Mouse (Mus musculus): ENCODE data around the gene Pald1.

Pald1 gene

DNA sequence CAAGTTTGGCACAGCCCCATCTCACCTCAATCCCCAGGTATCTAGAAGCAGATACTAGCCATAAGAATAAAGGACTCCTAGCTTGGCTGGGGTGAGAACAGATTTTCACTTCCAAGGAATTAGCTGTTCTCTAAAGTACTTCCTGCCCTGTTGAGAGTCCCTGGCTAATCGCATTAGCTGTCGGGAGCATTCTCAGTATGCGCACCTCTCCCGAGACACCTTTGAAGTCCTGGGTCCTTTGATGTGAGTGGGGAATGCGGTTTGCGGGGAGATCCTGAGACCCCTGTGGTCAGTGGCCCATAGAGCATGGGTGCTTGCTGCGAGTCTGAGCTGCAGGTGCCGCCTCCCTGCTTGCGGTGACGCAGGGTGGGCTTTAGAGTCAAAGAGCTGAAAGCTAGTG lies 22.6 kb upstream of the Pald1 start:
- DNase-seq (ENCODE audit: inconsistent age in 2 of 2, low spot score in 1 of 2), result no peak

DNA sequence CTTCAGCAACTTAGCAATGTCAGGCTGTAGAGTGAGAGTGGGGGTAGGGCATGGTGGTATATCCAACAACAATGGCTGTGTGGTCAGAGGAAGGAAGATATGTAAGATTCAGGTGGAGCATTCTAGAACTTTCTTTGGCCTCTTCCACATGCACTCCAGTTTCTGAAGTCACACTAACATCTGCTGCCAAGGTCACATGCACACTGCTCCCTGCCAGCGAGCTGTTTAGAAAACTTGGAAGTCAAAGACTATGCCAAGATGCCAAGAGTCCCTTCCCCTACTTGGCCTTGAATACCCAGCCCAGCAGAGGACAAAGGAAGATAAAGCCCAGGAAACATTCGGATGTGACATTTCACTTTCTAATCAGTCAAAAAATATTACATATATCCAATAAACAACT lies 19.6 kb upstream of the Pald1 start:
- DNase-seq (ENCODE audit: inconsistent age in 2 of 2, low spot score in 1 of 2), result peak in 1 of 2 experiments; percentile 56

DNA sequence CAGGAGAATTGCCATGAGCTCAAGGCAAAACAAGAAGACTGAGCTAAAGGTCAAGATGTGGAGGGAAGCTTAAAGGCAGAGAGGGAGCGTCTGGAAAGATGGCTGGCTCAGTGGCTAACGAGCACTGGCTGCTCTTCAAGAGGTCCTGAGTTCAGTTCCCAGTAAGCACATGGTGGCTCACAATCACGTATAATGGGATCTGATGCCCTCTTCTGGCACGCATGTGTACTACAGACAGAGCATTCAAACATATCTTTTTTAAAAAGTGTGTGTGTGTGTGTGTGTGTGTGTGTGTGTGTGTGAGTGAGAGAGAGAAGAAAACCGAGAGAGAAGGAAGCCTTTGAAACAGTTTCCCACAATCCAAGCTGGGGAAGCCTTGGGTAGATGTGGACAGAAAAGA lies 19.1 kb upstream of the Pald1 start:
- no peak for DNase-seq (ENCODE audit: inconsistent age in 2 of 2, low spot score in 1 of 2)

DNA sequence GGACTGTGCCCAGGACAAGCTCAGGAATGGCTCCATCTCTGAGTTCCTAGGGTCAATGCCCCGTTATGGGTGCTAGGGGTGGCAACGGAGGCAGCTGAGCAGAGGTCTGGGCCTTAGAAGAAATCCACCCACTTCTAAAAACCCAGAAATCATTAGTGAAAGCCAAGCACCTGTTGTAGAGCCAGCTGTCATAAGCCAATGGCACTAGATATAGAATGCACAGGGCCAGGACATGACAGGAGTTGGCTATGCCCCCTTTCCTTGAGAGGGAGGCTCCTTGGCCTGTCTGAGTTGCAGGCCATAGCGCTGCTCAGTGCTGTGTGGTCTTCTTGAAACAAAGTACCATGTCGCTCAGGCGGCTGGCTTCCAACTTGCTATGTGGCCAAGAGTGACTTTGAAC lies 17.1 kb upstream of the Pald1 start:
- no peak for DNase-seq (ENCODE audit: inconsistent age in 2 of 2, low spot score in 1 of 2)

DNA sequence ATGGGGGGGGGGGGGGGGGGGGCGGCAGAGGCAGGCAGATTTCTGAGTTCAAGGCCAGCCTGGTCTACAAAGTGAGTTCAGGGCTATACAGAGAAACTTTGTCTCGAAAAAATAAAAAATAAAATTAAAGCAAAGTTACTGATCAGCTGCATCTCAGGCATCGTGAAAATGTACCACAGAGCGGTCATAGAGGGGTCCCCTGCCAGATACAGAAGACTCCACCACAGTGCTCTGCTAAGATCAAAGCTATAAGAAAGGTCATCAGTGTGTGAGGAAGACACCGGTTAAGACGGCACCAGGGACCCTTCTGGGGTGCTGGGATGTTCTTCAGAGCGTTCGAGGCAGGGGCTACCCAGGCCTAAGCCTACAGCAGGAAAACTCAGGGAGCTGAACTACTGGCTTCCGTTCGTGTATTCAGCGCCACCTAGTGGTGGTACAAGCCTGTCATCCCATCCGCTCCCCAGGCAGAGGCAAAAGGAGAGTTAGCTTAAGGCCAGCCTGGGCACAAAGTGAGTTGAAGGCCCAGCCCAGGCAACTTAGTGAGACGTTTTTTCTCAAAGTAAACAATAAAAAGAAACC lies 15.9 kb upstream of the Pald1 start:
- DNase-seq (ENCODE audit: inconsistent age in 2 of 2, low spot score in 1 of 2), result peak; percentile 64 to 86

DNA sequence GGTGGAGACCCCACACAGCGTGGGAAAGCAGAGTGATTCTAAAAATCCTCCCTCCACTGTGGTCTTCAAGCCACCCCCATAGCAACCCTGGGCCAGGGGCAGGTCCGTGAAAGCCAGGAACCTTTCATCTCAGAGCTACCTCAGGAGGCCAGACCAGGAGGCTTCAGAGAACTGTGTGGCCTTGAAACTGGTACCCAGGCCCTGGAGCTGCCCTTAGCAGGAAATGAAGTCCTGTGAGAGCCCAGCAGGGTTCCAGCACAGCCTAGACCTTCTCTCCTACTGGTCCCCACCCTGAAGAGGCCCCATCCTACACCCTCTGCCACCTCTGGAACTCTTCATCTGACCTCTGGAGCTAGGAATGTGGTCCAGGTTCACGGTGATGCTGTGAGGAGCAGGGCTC lies 14.8 kb upstream of the Pald1 start:
- no peak for DNase-seq (ENCODE audit: inconsistent age in 2 of 2, low spot score in 1 of 2)

DNA sequence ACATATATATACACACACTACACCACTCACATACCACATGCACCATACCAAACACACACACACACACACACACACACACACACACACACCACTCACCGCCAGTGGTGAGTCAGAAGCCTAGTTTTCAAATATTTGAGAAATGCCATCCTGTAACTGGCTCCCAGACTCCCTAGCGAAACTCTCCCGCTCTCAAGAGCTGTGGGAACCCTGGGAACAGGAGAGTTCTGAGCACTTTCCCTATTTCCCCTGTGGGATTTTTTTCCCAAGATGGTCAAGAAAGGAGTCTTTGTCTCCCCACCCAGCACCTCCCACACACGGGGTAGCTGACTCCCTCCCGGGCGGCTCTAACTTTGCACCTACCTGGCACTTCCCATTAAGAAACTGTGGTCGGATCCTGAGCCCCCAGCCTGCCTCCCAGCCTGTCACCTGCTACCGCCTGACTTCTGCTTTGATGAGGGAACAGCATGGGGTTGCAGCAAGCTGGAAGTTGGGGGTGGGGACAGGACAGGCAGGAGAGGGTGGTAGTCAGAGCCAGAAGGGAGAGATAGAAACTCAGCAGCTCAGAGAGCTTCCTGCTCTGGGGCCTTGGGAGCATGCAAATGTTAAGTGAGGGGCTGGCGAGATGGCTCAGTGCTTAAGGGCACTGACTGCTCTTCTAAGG lies 11.3 kb upstream of the Pald1 start:
- DNase-seq (ENCODE audit: inconsistent age in 2 of 2, low spot score in 1 of 2), result peak in 1 of 2 experiments; percentile 65

DNA sequence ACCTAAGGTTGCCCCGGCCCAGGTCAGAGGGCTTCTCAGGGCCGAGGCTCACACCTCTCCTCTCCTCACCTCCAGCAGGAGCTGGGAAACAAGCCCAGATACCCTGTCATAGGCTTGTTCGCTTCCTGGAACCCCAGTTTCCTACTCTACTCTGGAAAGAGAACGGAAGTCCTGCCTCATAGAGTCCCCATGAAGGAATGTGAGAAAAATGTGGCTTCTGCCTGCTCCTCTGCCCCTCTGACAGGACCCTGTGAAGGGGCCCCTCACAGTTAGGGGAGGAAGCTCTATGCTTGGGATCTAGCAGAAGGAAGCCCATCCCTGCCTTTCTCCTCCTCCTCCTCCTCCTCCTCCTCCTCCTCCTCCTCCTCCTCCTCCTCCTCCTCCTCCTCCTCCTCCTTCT lies 9.3 kb upstream of the Pald1 start:
- DNase-seq (ENCODE audit: inconsistent age in 2 of 2, low spot score in 1 of 2), result no peak

DNA sequence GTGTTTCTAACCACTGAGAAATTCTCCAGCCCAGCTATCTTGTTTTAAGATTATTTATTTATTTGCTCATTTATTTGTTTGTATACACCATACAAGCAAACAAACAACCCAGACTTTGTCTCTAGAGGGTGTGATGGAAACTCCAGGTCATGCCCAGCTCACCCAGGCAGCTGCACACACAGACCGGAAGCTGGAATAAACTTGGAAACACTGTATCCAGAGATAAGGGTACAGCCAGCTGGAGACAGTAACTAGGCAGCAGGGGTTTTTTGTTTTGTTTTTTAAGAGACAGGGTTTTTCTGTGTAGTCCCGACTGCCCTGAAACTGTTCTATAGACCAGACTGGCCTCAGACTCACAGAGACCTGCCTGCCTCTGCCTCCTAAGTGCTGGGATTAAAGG lies 6.8 kb upstream of the Pald1 start:
- DNase-seq (ENCODE audit: inconsistent age in 2 of 2, low spot score in 1 of 2), result no peak

DNA sequence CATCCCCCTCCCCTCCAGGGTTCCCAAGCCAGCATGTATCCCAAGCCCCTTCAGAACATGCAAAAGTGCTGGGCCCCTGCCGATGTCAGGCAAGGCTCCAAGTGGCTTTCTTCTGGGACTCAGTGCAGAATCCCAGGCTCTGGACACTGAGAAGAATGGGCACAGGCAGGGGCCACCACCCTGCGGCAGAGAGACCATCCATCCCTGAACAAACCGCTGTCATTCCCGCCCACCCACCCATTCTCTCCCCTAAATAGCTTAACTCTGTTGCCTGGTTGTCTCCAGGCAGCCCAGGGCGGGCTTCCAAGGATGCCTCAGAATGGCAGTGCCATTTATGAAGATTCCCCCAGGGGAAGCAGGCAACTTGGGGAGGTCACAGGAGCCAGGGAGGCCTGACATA lies 5.7 kb upstream of the Pald1 start:
- no peak for DNase-seq (ENCODE audit: inconsistent age in 2 of 2, low spot score in 1 of 2)

DNA sequence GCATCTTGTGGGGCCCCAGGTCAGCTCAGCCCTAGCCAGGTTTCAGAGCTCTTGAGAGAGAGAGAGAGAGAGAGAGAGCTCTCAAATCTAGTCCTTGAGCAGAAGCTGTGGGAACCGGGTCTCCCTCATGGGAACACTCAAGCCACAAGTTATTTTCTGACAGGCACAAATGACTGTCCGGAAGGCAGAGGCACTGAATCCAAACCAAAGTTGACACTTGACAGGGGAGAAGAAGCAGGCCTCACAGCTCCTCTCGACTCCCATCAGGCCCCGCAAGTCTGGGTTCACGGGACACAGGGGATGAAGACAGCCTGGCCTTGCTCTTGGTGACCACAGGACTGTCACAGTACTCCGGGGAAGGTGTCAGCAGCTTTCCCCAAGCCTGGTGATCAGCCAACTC lies 3.0 kb upstream of the Pald1 start:
- no peak for DNase-seq (ENCODE audit: inconsistent age in 2 of 2, low spot score in 1 of 2)

DNA sequence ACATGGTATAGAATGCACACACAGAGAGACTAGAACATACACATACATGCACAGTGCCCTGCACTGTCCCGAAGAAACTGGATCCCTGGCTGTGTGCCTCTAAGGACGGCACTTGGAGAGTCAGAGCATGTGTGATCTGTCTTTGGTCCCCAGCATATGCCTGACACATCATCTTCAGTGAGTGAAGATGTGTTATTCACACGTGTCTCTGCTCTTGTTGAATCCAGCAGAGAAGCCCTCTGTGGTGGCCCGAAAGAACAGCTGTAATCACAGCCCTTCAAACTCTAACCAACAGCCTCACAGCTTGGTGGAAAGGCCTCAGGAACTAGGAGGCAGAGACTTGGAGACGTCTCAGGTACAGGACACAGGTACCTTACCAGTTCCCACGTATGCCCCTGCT lies 1.8 kb upstream of the Pald1 start:
- DNase-seq (ENCODE audit: inconsistent age in 2 of 2, low spot score in 1 of 2), result no peak

DNA sequence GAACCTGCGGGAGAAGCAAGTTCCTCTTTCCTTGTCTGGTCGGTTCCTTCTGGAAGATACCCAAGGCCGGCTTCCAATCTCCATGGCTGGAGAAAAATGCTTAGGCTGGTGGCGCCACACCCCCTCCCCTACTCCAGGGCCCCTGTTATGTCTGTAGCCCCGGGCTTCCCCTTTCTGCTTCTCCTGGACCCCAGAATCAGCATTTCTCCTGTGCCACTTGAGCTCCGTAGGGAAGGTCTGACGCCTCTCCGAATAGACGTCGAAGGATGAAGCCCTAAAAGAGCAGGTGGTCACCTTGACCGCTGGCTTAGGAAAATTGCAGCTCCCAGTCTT lies 351 bp upstream of the Pald1 start:
- no peak for DNase-seq (ENCODE audit: inconsistent age in 2 of 2, low spot score in 1 of 2)

DNA sequence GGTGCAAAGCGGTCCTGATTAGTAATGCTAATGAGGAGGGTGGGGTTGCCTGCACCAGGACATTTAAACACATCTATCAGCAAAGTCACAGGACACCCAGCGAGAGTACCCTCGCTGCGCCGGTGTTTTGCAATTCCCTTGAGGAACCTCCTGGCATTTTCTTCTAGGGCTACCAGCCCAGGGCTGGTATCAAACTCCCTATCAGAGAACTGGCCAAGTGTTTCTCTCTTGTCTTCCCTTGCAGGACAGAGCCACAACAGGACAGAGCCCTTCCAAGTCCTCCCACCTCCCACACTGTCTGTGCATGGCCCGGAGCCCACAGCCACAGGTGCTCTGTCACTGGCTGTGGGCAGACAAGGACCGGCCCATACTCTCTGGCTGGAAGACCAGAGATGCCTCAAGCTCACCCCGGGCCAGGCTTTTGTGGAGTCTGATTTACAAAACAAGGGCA lies 1.0 kb downstream of the Pald1 start:
- DNase-seq (ENCODE audit: inconsistent age in 2 of 2, low spot score in 1 of 2), result peak in 1 of 2 experiments; percentile 67

DNA sequence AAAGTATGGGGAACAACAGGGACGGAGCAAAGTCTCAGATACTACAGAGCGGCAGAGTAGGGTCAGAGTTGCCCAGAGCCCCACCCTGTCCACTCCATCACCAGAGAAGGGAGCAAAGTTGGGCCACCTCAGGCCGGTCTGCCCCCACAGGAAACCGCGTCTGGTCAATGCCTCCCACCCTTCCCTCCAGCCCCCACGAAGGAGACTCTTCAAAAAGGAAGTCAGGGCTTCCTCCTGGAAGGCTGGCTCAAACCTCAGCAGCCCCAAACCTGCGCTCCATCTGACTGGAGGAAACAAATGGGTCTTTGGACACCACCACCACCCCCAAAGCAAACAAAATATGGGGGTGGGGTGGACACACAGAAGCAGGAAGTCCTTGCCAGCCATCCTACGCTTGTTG lies 1.5 kb downstream of the Pald1 start:
- DNase-seq (ENCODE audit: inconsistent age in 2 of 2, low spot score in 1 of 2), result peak; percentile 24 to 61

DNA sequence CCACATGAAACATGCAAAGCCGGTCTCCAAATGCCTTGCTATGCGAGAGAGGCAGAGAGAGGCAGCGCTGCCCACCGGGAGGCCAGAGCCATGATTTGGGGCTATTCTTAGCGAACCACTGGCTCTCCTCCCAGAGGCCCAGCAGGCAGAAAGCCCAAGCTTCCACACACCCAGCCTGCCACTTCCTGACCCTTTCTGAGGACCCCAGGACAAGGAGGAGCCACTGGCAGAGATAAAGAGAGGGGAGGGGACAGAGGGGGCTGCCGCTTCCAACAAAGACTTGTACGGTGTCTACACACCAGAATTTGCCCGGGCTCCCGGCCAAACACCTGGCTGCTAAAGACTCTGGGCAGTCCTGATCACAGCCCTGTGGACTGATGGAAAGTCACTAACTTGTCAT lies 3.1 kb downstream of the Pald1 start:
- DNase-seq (ENCODE audit: inconsistent age in 2 of 2, low spot score in 1 of 2), result peak; percentile 31 to 67

DNA sequence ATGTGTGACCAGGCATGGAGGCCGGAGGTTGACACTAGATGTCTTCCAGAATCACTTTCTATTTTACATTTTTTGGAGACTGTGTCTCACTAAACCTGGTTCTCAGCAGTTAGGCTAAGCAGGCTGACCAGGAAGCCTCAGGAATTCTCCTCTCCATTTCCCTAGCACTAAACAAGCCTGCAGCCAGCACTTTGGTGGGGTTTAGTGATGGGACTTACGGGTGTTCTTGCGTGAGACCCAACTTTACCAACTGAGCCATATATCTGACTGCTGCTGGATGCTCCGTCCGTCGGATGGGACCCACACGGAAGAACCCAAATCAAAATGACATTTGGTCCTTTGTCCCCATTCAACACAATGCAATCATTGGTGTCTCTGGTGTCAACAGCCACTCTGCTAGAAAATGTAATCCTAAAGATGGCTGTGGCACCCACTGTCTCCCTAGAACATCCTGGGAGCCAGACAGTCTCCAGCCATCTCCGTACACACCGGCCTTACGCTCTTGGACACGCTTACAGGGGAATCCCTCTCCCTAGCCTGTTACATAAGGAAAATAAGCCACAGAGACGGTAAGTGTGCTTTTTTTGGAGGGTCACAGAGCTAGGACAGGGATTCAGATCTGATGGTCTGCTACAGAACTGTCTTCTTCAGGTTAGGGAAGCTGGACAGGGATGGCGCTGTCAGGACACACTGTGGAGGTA lies 3.8 kb downstream of the Pald1 start:
- no peak for DNase-seq (ENCODE audit: inconsistent age in 2 of 2, low spot score in 1 of 2)

DNA sequence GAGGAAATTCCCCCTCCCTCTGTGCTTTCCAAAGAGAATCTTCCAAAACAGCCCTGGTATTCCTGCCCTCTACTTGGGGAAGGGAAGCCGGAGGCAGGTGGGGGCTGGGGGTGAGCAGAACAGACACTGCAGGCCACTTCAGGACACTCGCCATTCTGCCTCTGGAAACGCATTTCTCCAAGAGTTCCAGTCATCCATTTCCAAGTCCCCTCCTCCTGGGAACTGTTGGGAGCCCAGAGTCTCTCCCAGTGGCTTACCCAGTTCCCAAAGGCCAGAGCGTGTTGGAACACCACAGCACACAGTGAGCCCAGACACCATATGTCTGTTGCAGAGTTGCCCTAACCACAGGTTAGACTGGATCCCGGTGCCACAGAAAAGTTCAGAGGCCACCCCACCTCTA lies 4.6 kb downstream of the Pald1 start:
- DNase-seq (ENCODE audit: inconsistent age in 2 of 2, low spot score in 1 of 2), result no peak

DNA sequence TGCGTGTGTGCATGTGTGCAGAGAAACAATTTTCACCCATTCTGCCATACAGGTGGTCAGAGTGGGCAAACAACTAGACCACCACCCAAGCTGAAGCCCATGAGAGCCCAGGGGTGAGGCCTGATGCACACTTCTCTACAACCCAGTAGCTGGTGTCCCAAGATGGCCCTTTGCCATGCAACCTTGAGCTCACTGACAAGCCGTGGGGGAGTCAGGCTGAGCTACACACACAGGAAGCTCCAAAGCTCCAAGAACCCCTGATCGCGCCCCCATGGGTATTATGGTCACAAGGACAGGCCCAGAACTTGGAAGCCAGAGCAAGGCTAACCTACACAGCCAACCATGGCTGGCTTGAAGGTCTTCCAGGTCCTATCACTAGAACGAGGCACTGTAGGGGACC lies 5.3 kb downstream of the Pald1 start:
- peak; percentile 36 to 62 for DNase-seq (ENCODE audit: inconsistent age in 2 of 2, low spot score in 1 of 2)

DNA sequence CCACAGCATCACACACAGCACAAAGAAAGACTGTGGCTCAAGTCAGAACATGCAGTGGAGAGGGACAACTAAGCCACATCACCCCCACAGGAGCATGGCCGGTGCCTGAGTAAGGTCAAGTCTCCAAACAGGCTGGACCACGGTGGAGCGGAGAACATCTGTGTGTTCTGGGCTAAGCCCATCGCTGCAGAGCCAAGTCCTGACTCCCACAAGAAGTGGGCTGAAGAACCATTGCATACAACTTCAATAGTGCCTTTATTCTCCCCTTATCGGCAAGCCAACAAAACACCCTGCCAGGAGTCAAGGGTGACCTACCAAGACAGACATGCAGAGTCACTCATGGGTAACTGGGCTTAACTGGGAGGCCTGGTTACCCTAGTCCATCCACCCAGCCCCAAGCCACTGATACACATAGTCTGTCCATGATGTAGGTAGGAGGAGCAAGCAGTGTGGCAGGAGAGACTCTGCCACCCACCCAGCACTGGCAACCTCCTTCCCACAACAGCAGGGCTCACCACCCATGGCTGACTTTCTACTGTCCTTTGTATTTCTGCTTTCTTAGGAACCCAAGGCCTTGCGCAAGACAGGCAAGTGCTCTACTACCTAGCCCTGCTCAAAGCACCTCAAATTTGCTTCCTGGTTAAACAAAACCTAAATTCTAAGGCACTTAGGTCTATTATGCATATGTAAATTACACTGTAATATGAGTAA lies 8.4 kb downstream of the Pald1 start:
- DNase-seq (ENCODE audit: inconsistent age in 2 of 2, low spot score in 1 of 2), result no peak

DNA sequence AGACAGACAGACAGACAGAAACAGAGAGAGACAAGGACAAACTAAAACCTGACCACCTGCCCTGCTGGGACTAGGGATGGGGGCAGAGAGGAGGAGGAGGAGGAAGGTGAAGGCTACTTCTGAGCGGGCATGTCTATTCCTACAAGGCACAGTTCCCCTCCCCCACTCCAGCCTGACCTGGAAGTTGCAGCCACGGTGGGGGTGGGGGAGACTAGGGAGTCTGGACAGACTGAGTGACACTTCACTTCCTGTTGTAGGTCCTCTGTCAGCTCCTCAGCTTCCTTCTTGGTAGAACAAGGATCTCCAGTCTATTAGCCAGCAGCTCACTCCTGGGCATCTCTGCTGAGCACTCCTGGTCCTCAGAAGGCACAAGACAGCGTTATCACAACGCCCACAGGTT lies 9.3 kb downstream of the Pald1 start:
- DNase-seq (ENCODE audit: inconsistent age in 2 of 2, low spot score in 1 of 2), result peak; percentile 54 to 74

DNA sequence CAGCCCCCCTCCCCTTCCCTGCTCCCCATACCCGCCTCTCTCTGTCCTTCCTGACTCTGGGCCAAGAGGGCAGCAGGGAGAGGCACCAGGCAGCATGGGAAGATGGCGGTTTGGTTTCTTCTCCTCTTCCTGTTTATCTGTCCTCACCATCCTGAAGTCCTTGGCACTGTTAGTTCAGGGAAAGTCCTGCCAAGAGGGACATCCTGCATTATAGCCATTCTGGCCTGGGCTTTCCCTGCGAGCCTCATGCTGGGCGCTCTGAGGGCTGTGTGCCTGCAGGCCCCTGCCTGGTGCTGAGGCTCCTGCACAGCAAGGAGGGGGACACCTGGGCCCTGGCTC lies 10.8 kb downstream of the Pald1 start:
- DNase-seq (ENCODE audit: inconsistent age in 2 of 2, low spot score in 1 of 2), result peak in 1 of 2 experiments; percentile 53
